Mouse (Mus musculus) cerebellum, adult 2 months (tissue): ENCODE measurements around the gene Neurl1b. TPM values are rescaled to one million over a fixed set of nuclear protein-coding genes. Genes with fewer than 3 reads are reported as not detected.

Experiments
- DNase-seq, 2 experiments: peaks; one replicate each; pipeline ENCODE4 v3.0.0; 2021
- H3K27ac ChIP-seq: fragments of 200-500 bp; 2 replicates; pipeline ENCODE4 v1.5.1; 2012; ENCODE audit warnings: low read length, control low read depth, inconsistent platforms; ENCODE audit not compliant: insufficient read depth
- H3K27me3 ChIP-seq: fragments of 200-500 bp; 2 replicates; pipeline ENCODE4 v1.6.1; 2012; ENCODE audit warnings: inconsistent platforms, mild to moderate bottlenecking, low read length, moderate library complexity; ENCODE audit not compliant: control insufficient read depth, insufficient read depth
- H3K4me1 ChIP-seq: fragments of 200-500 bp; 2 replicates; pipeline ENCODE4 v1.6.1; 2011; ENCODE audit warnings: low read length; ENCODE audit not compliant: control insufficient read depth, insufficient read depth
- H3K4me3 ChIP-seq: fragments of 200-500 bp; replicated peaks from 2 replicates; pipeline ENCODE3; 2011; ENCODE audit warnings: mild to moderate bottlenecking, low read depth, low read length, control low read depth; ENCODE audit not compliant: insufficient read depth
- CTCF ChIP-seq: fragments of 200-500 bp; IDR thresholded peaks from 2 replicates; pipeline ENCODE4 v1.5.1; 2011; ENCODE audit warnings: low read depth, mild to moderate bottlenecking, control low read depth, low read length, moderate library complexity, borderline replicate concordance; ENCODE audit not compliant: insufficient read depth
- POLR2A ChIP-seq: fragments of 200-500 bp; IDR thresholded peaks from 2 replicates; pipeline ENCODE4 v1.6.1; 2011; ENCODE audit warnings: low read length, control low read depth, borderline replicate concordance; ENCODE audit not compliant: insufficient read depth
- WGBS: fragments of 180-500 bp; shearing (Covaris S2); methylation state at CpG from one replicate; pipeline ENCODE4 v1.1.7; 2018; 5-methylcytosine and 5-hydroxymethylcytosine counted together
- polyA plus RNA-seq: library from polyadenylated mRNA; depleted of rRNA; stranded (reverse); fragments of >200 nt; gene quantifications from 2 replicates; pipeline ENCODE4 v1.2.3, GENCODE M21; 2012

Gene Neurl1b
- polyA plus RNA-seq, 1 experiment, result 1.1 TPM

DNA sequence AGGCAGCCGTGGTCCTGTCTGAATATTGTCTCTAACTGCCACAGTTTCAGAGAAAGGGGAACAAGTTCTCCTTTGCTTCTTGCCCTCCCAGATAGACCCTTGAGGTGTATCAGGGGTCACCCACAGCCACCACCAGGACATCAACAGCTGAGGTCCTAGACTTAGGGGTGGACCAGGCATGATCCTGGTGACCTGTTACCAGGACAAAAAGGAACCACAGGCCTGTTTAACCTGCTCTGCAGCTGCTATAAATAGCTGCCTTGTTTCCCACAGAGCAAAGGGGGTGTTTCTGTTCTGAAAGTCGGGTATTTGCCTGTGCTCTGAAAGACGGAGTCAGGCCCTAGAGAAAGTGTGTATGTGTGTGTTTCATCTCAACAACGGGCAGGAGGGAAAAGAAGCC is 29.2 kb downstream of the Neurl1b start:
- TF ChIP-seq CTCF, result no peak
- no peak for TF ChIP-seq POLR2A
- WGBS, result 76% methylated on average over 4 of the region's 4 CpGs
- DNase-seq, result no peak

DNA sequence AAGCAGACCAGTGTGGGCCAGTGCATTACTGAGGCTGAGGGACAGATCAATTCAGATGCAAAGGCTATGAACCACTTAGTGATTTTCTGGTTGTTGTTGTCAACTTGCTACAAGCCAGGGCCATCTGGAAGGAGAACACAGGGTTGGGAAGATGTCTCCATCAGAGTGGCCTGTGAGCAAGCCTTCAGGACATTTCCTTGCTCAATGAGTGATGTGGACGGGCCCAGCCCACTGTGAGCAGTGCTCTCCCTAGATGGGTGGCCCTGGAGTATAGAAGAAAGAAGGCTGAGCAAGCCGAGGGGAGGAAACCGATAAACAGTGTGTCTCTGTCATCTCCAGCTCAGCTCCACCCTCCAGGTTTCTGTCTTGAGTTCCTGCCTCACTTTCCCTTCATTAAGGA is 34.8 kb downstream of the Neurl1b start:
- WGBS, result 83% methylated on average over 3 of the region's 3 CpGs
- H3K4me1 ChIP-seq, result no peaks in the 10 kb centered on the region
- DNase-seq, result no peak
- H3K27ac ChIP-seq, result no peak overlapping the region
- TF ChIP-seq CTCF, result no peak
- no peak for TF ChIP-seq POLR2A
- H3K27me3 ChIP-seq, result no peaks in the 10 kb centered on the region
- no peak overlapping the region for H3K4me3 ChIP-seq

More for the DNA sequence above, 29.2 kb downstream of the Neurl1b start:
- no peaks in the 10 kb centered on the region for H3K4me1 ChIP-seq
- no peak overlapping the region for H3K27ac ChIP-seq
- peaks cover 4% of the 10 kb centered on the region; the same call in 1 of the 2 replicates for H3K27me3 ChIP-seq
- no peak overlapping the region for H3K4me3 ChIP-seq

DNA sequence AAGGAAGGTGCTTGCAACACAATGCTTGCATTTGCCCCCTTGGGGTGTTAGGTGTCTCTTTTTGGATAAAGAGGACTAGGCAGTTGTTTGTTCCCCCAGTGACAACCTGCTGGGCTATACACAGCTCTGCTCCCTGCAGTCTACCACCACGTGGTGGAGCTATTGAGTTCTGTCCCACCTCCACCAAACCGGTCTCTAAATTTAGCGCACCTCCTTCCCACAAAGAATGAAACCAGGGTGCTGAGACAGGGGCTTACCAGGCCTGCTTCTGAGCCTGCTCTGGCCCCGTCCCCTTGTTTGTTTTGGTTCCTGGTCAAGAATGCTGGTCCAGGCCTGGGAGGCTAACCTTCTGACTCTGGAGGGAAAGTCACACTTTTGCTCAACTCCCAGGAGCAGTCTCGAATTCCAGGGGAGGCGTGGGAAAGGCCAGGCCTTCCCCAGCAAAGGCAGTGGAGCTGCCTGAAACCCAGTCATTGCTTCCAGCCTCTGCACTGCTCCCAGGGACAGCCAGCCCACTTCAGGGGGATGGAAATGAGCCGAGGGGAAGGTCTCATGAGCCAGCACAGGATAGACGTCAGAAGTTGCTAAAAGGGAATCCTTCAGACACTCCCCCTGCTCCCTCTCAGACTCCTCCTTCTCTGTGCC is 37.1 kb downstream of the Neurl1b start:
- WGBS, result 56% methylated on average over 8 of the region's 8 CpGs
- DNase-seq, result peak in 1 of 2 experiments; percentile 19
- Histone ChIP-seq H3K27me3 (no peaks in the 10 kb centered on the region), H3K4me1 (no peaks in the 10 kb centered on the region), H3K27ac (no peak overlapping the region), H3K4me3 (no peak overlapping the region)
- peak; percentile 47; the same call in 1 of the 2 replicates for TF ChIP-seq CTCF
- no peak for TF ChIP-seq POLR2A

DNA sequence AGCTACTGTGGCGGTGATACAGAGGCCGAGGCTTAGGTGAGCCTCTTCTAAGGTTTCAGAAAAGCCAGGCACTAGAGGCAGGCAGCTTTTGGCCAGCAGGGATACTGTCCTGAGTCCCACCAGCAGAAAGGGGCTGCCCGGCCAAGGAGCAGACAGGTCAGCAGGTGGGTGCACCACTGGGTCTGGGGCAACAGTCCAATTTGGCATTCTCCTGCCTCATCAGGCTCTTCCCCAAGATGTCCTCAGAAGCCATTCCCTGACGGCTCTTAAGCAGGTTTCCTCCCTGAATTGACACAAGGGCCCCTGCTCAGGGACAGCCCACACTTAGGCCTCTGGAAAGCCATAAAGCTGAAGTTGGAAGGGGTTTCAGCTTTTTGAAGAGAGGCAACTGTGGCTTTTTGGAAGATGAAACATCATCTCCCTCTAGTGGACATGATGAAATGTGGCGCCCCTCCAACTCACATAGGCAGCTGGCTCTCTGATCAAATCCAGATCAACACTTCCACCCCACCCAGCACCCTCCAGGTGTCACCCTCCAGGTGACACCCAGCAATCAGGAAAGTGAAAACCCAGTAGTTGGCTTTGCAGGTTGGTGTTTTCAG is 37.8 kb downstream of the Neurl1b start:
- WGBS, result 47% methylated on average over 5 of the region's 5 CpGs
- TF ChIP-seq POLR2A, result no peak
- TF ChIP-seq CTCF, result peak; percentile 56
- no peak overlapping the region for H3K27ac ChIP-seq

DNA sequence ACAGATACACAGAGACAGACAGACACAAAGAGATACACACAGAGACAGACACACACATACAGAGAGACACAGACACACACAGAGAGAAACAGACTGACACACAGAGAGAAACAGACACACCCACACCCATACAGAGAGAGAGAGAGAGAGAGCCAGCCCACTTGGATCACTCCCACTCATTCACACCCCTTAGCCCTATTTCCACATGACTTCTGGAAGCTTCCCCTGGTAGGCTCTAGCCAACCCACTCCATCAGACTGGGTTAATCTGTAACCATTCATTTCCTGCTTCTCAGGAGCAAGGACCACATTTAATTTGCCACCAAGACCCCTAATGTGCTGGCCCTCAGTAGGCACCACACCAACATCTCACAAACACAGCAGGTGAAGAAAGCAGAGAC is 42.9 kb downstream of the Neurl1b start:
- H3K27me3 ChIP-seq, result no peaks in the 10 kb centered on the region

More for the DNA sequence above, 37.8 kb downstream of the Neurl1b start:
- H3K4me1 ChIP-seq, result no peaks in the 10 kb centered on the region
- peak; percentile 46 to 57 for DNase-seq
- no peaks in the 10 kb centered on the region for H3K27me3 ChIP-seq
- no peak overlapping the region for H3K4me3 ChIP-seq

DNA sequence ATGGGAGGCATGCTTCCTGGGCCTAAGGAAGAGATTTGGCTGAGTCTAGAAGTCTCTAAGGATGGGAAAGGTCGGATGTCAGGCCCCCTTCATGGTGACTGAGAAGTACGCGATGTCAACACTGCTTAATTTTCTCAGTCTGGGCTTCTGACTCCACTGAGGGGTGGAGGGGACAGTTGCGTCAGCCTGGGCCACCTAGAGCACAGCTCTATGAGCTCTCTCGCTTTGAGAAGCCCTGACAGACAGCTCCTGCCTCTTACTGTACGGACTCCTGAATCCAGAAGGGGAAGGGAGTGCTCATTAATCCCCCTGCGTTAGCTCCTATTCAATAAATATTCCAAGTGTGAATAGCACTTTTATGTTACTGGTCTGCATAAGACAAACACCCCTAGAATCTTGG is 43.4 kb downstream of the Neurl1b start:
- TF ChIP-seq CTCF (no peak), POLR2A (no peak)
- 64% methylated on average over 7 of the region's 7 CpGs for WGBS
- Histone ChIP-seq H3K4me1 (no peaks in the 10 kb centered on the region), H3K4me3 (no peak overlapping the region), H3K27ac (no peak overlapping the region), H3K27me3 (no peaks in the 10 kb centered on the region)
- no peak for DNase-seq

More for the DNA sequence above, 42.9 kb downstream of the Neurl1b start:
- H3K27ac ChIP-seq, result no peak overlapping the region
- TF ChIP-seq CTCF (no peak), POLR2A (no peak)
- no peak for DNase-seq
- H3K4me1 ChIP-seq, result no peaks in the 10 kb centered on the region
- H3K4me3 ChIP-seq, result no peak overlapping the region

DNA sequence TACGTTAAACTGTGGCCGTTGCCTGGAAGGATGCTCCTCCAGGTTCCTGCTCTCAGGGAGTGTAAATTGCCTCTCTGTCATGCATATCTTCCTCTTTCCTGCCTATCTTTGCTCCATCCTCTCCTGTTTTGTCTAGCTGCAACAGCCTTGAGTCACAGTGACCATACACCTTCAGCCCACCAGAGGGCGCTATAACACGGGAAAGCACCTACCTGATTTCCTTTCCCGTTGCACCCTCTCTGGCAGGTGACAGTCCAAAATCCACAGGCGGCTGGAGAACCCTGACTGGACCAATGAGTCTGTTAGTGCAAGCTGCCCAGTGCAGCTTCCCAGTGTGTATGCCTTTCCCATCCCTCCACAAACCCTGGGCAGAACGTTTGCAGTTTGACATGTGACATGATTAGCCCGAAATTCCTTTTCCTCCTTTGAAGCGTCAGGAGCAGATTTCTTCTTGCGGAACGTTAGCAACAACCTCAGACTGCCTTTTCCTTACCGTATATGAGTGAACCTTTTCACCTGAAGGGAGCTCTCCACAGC is 48.1 kb downstream of the Neurl1b start:
- DNase-seq, result peak; percentile 83 to 90
- WGBS, result 19% methylated on average over 12 of the region's 12 CpGs
- no peaks in the 10 kb centered on the region for H3K27me3 ChIP-seq
- no peaks in the 10 kb centered on the region; the same call in 1 of the 2 replicates for H3K4me1 ChIP-seq
- H3K4me3 ChIP-seq, result no peak overlapping the region
- no peak overlapping the region for H3K27ac ChIP-seq
- peak; percentile 98 for TF ChIP-seq CTCF
- TF ChIP-seq POLR2A, result no peak

DNA sequence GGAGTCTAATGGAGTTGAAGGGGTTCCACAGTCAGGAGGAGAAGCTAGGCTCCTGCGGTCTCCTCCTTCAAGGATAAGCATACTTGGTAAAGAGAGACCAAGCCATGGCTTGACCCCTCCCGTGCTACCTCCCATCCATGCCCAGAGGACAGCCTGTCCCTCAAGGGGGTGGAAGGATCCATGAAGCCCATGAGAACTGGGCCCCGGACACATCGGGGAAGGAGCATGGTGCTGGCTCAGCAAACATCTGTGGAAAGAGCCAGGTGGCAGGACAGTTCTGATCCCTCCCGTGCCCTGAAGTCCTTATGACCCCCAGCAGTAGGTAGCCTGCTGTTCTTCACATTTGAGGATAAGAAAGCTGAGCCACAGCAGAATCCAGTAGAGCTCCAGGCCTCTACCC is 48.8 kb downstream of the Neurl1b start:
- H3K27me3 ChIP-seq, result no peaks in the 10 kb centered on the region
- TF ChIP-seq CTCF (no peak), POLR2A (no peak)
- no peak overlapping the region for H3K27ac ChIP-seq
- no peaks in the 10 kb centered on the region; the same call in 1 of the 2 replicates for H3K4me1 ChIP-seq
- DNase-seq, result no peak
- no peak overlapping the region for H3K4me3 ChIP-seq
- 90% methylated on average over 5 of the region's 5 CpGs for WGBS
